Mouse (Mus musculus) bone marrow macrophage, adult 2 months (primary cell): Measurements from ENCODE around the gene Hist2h2ab.

Source experiments
- CTCF ChIP-seq: IDR thresholded peaks from 2 replicates; pipeline ENCODE4 v1.5.1; 2012; ENCODE audit warnings: low read depth, mild to moderate bottlenecking, low read length, moderate library complexity
- POLR2A ChIP-seq: IDR thresholded peaks from 2 replicates; pipeline ENCODE4 v1.6.1; 2012; ENCODE audit warnings: mild to moderate bottlenecking, low read depth, low read length, borderline replicate concordance

DNA sequence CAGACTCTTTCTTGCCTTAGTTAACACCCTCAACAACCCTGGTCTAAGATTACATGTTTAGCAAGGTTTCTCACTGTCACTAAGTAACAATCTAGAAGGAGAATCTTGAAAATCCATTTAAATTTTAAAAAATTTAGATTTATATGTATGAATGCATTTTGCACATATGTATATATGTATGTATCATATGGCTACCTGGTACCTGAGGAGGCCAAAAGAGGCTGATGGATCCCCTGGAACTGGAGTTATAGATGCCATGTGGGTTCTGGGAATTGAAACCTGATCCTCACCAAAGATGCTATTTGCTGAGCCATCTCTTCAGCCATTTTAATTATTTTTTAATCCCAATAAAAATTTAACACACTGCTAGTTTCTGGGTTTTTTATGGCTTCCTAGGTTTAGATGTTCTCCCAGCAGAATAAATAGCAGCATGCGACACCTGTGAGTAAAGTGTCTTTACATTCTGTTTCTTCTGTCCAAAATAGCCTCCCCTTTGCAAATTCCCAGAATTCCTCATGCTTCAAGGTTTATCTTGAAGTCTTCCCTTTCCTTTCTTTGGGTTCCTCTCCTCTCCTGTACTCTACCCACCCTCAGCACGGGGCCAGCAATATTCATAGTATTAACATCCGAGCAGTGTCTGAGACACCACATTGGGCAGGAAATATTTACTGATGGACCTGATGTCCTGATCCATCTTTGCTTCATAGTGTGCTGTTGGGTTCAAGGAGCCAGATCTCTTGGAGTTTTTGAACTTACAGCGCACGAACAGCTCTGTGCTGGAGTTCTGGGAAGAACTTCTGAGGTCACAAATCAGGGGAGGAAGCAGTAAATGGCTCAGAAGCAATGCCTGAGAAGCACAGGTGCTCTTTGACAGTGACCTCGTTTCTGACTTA is 28.7 kb downstream of the Hist2h2ab start:
- TF ChIP-seq CTCF (no peak), POLR2A (no peak)
